Mouse (Mus musculus): ENCODE data around the gene Cuedc1. TPM values are rescaled to one million over a fixed set of nuclear protein-coding genes. Genes with fewer than 3 reads are reported as not detected.

Gene Cuedc1
- total RNA-seq, 2 experiments from 2014 or later, result 26.0 to 33.3 TPM

- no peak for DNase-seq (ENCODE audit: extremely low spot score in 1 of 2, low spot score in 1 of 2)
These were observed 67.0 kb downstream of the Cuedc1 start for GRCm38 (mm10) chr11:88164801-88165377.

DNA sequence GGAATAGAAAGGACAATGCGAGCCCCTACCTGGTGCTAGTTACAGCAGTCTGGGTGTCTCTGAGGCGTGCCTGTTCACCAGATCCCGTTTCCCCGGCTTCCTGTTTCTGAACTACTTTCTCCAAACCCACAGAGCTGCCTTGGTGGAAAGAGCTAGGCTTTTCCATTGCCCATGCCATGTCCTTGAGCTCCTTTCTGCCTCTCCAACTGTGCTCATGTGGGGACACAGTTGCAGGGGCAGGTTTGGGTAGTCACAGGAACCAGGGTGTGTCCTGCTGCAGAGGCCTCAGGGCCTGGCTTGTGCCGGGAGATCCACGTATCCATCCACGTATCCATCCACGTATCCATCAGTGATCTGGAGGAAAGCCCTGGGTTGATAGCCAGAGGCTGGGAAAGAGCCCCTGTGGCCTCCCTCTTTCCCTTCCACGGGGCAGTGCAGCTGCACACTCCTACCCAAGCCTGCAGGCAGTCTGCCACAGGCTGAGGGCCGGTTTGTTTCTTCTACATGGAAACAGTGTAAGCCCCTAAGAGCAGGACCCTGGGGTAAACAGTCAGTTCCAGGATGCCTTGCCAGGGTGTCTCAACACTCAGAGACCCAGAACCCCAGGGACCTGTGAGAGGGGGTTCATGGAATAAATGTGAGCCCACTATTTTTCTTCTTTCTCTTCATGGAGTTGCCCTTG lies 68.0 kb downstream of the Cuedc1 start:
- no peak for DNase-seq (ENCODE audit: extremely low spot score in 1 of 2, low spot score in 1 of 2)

DNA sequence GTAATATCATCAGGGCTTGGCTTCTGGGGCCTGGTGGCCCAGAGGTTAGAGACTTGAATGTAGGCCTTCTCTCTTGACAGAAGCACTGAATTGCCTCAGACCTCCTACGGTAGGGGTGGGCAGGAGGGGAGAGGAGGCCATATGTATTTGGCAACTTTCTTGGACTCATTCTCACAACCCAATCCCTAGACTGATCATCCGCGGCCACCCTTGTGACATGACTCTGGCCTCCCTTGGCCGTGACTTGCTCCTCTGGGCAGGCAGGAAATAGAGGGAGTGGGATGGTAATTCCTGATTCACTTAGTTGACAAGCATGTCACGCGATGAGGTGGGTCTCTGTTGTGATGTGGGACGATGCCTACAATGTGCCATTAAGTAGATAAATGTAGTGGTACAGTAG lies 68.6 kb downstream of the Cuedc1 start:
- no peak for DNase-seq (ENCODE audit: extremely low spot score in 1 of 2, low spot score in 1 of 2)

DNA sequence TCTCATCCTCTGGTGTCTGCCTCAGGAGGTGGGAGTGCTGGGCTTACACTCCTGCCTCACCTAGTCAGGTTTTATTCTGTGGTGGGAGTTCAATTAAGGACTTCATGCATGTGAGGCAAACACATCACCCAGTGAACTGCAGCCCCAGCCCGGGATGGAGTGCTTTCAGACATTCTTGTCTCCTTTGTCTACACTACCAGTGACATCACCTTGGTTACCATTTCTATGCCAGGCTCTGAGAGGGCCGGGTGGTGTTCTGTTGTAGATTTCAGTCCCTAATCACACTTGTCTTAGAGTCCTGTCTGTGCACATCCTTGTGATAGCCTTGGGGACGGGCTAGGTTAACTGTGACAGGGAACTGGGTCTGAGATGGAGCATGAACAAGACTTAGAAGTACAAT lies 70.8 kb downstream of the Cuedc1 start:
- no peak for DNase-seq (ENCODE audit: extremely low spot score in 1 of 2, low spot score in 1 of 2)

DNA sequence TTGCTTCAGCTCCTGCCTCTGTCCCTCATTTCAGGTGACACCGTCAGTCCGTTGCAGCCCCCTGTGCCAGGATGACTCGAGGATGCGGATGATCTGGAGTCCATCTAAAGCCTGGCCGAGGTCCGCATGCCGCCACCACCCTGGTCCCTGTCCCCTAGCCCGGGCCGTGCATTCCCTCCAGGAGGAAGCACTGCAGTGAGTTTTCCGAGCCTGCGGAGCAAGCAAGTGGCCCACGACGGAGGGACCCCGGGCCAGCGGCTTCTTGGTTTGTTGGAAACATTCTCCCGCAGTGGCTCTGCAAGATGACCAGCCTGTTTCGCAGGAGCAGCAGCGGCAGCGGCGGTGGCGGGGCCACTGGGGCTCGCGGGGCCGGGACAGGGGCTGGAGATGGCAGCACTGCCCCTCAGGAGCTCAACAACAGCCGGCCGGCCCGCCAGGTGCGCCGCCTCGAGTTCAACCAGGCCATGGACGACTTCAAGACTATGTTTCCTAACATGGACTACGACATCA lies 71.7 kb downstream of the Cuedc1 start:
- no peak for DNase-seq (ENCODE audit: extremely low spot score in 1 of 2, low spot score in 1 of 2)

- no peak for DNase-seq (ENCODE audit: extremely low spot score in 1 of 2, low spot score in 1 of 2)
These were observed 72.7 kb downstream of the Cuedc1 start for GRCm38 (mm10) chr11:88170606-88171005.

GRCm38 (mm10) chr11:88171876-88172442 lies 74.1 kb downstream of the Cuedc1 start:
- DNase-seq (ENCODE audit: extremely low spot score in 1 of 2, low spot score in 1 of 2), result no peak

DNA sequence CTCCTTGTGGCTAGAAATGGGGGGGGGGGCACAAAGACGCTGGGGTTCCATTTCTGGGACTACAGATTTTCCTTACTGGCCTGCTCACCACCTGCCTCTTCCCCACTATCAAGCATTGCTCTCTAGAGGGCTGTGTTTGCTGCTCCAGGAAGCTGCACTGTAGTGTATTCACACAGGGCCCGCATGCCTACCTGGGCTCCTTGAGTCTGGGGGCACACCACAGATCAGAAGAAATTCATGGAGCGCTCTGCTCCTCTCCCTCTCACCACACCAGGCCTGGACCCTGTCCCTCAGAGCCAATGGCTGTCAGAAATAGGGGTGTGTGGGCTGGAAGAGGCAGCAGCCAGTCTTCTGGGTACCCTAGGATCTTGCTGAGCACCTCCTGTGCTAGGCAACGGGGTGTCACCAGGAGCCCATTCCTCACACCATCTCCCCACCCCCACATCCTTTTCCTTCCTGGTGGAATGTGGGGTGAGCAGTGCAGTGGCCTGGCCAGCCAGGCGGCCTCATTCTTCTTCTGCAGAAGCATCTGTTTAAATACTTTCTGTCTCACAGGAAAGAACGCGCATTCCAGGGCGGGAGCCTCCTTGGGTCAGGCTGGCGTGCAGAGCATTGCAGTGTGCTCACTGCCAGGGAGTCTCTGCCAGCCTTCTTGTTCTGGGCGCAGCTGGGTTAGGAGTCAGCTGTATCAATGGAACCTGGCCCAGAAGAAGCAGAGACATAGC lies 74.9 kb downstream of the Cuedc1 start:
- no peak for DNase-seq (ENCODE audit: extremely low spot score in 1 of 2, low spot score in 1 of 2)

GRCm38 (mm10) chr11:88173386-88174025 lies 75.6 kb downstream of the Cuedc1 start:
- no peak for DNase-seq (ENCODE audit: extremely low spot score in 1 of 2, low spot score in 1 of 2)

DNA sequence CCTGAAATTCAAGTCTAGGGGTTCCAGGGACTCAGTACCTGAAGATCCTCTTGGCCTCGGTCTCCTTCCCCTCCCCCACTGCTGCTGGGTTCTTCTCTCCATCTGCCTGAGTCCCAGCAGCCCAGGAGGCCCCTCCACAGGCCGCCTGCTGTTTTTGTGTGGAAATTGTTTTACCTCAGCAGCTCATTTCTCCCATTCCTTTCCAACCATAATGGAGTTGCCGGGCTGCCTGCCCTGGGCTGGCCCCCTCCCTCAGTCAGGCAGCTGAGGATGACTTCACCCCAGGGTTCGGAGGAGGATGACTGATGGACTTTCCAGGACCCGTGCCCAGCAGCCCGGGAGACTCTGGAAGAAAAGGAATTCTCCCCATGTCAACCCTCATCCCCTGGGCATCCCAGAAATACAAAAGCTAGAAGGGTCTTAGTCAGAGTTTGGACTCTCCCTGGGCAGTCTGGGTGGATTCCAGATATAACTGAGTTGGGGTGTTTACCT lies 82.7 kb downstream of the Cuedc1 start:
- DNase-seq (ENCODE audit: extremely low spot score in 1 of 2, low spot score in 1 of 2), result no peak

- no peak for DNase-seq (ENCODE audit: extremely low spot score in 1 of 2, low spot score in 1 of 2)
These were observed 83.2 kb downstream of the Cuedc1 start for GRCm38 (mm10) chr11:88180959-88181619.

GRCm38 (mm10) chr11:88184632-88185180 lies 86.8 kb downstream of the Cuedc1 start:
- DNase-seq (ENCODE audit: extremely low spot score in 1 of 2, low spot score in 1 of 2), result no peak

DNA sequence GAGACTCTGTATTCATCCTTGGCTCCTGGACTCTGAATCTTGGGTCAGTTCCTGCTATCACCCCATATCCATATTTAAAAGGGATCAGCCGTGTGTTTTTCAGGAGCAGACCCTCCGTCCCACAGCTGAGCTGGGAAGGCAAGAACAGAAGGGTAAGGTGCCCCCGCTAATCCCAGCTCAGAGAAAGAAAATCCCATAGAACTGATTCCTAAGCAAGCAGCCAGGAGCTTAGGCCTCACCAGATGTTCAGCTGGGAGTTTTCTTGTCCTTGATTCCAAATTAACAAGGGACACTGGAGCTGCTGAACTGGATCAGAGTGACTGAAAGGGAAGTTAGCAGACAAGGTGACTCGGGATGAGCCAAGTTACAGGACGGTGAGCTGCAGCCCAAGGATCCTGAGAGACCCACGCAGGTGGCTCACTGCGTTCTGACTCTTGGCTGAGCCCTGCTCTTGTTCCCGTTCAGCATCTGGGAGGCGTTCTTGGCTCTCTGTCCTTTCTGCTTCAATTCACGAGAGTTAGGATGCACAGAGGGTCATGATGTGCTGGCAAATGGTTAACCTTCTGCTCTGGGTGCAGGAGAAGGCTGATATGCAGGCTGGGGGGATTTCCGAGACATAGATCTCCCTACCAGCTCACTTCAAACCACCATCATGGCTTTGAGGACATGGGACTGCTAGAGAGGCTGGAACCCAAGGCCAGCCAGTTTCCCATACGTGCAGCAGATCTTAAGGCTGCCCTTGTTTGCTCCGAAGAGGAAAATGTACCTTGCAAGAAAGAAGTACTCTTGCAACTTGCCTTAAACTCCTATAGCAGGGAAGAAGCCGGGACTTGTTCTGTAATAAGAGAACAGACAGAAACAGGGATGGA lies 88.5 kb downstream of the Cuedc1 start:
- DNase-seq (ENCODE audit: extremely low spot score in 1 of 2, low spot score in 1 of 2), result no peak

GRCm38 (mm10) chr11:88186947-88187243 lies 89.0 kb downstream of the Cuedc1 start:
- no peak for DNase-seq (ENCODE audit: extremely low spot score in 1 of 2, low spot score in 1 of 2)

GRCm38 (mm10) chr11:88187417-88188133 lies 89.7 kb downstream of the Cuedc1 start:
- peak; percentile 59 to 61 for DNase-seq (ENCODE audit: extremely low spot score in 1 of 2, low spot score in 1 of 2)

- no peak for DNase-seq (ENCODE audit: extremely low spot score in 1 of 2, low spot score in 1 of 2)
These were observed 90.4 kb downstream of the Cuedc1 start for GRCm38 (mm10) chr11:88188216-88188615.

DNA sequence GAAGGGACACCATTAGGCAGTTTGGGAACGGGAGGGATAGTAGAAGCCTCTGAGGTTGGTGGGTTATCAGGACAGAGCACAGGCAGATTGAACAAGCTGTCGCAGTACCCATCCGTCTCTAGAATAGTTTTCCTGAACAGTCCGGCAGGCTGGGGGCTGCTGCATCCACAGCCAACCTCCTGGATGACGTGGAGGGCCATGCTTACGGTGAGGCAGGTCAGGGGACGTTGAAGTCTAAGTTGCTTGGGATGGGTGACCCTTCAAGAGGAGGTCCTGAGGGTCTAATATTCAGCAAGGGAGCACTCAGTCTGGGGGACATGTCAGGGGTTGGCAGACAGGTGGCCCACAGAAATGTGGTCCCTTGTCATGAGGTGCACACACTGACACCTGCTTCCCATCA lies 90.8 kb downstream of the Cuedc1 start:
- DNase-seq (ENCODE audit: extremely low spot score in 1 of 2, low spot score in 1 of 2), result no peak

- DNase-seq (ENCODE audit: extremely low spot score in 1 of 2, low spot score in 1 of 2), result no peak
These were observed 94.7 kb downstream of the Cuedc1 start for GRCm38 (mm10) chr11:88192595-88192994.

Data from layer of hippocampus, postnatal 25 days (tissue).